Mouse (Mus musculus): ENCODE results near the gene Spout1.
"Not testable (repeated sequence)": the region's sequence is repeated elsewhere in the genome, so short reads cannot be mapped to it uniquely, and the experiment has no call there.

Spout1 gene

DNA sequence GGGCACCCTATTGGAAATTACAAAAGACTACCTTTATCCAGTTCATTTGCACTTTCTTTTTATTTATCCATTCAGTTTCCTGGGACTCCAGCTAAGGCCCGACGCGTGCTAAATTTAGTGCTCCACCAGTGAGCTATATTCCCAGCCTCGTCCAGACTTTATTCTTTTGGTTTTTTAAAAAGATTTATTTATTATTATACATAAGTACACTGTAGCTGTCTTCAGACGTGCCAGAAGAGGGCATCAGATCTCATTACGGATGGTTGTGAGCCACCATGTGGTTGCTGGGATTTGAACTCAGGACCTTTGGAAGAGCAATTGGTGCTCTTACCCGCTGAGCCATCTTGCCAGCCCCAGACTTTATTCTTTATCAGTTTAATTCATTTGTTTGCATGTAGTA lies 452 bp upstream of the Spout1 start:
- DNase-seq (ENCODE audit: low read depth, low spot score): not testable (repeated sequence)

DNA sequence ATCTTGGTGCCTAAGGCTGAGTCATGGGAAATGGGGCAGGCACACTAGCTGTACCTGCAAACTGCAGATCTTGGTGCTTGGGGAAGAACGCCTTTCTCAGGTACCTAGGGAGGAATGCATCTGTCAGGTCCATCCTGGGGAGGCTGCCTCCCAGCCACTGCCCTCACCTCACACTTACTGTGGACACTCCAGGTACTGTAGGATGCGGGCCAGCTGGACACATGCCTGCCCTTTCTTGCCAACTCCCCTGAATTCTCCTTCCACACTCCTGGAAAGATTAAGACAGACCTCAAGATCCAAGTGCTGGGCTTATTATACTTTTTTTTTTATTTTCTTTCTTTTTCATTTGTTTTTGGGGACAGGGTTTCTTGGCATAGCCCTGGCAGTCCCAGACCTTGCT lies 1.7 kb downstream of the Spout1 start:
- no peak for DNase-seq (ENCODE audit: low read depth, low spot score)

DNA sequence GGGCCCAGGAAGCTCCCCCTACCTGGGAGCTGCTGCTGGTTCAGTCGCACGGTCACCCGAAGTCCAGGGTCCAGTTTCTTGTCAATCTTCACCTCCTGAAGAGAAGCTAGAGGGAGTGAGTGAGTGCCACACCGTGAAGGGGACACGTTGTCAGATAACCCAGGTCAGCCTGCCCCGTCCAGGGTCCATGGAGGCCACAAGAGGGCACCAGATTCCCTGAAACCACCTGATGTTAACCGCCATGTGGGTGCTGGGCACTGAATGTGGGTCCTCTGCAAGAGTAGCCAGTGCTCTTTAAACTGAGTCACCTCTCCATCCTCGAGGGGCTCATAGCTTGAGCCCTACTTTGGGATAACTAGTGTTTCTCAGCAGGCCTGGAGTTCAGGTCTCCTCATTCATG lies 2.4 kb downstream of the Spout1 start:
- no peak for DNase-seq (ENCODE audit: low read depth, low spot score)

DNA sequence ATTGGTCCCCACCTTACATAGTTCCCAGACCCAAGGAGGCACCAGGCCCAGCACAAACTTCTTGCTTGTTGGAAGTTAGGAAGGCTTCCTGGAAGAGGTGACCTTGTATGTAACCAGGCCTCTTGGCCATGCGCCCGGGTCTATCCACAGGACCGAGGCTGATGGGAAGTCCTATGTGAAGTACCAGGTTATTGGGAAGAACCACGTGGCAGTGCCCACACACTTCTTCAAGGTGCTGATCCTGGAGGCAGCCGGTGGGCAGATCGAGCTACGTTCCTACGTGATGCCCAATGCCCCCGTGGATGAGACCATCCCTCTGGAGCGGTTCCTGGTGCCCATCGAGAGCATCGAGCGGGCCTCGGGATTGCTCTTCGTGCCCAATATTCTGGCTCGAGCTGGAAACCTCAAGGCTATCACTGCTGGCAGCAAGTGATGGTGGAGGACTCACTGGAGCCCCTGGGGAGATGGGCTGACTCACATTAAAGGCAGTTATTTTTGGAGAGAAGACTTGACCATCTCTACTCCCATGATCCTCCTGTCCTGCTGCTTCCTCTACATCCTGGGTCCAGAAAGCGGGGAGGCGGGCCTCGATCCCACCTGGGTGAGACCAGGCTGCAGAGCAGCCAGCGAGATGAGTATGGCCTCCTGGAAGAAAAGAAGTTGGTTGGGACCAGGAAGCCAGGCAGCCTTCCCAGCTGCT lies 4.6 kb downstream of the Spout1 start:
- no peak for DNase-seq (ENCODE audit: low read depth, low spot score)

DNA sequence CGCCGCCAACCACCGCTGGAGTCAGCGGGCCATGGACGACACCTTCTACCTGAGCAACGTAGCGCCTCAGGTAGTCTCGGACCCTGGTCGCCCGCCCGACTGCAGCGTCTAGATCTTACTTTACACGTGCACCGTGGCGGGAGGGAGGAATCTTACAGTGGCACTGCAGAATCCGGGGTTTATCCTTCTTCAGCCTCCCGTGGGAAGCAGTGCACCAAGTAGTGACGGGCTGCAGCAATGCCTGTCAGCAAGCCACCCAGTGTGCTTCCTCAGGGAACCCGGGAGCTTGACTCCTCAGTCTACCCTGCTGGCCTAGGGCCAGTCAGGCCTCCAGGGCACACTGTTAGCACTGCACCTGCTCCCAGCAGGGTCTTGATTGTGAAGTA lies 6.3 kb downstream of the Spout1 start:
- DNase-seq (ENCODE audit: low read depth, low spot score): no peak

DNA sequence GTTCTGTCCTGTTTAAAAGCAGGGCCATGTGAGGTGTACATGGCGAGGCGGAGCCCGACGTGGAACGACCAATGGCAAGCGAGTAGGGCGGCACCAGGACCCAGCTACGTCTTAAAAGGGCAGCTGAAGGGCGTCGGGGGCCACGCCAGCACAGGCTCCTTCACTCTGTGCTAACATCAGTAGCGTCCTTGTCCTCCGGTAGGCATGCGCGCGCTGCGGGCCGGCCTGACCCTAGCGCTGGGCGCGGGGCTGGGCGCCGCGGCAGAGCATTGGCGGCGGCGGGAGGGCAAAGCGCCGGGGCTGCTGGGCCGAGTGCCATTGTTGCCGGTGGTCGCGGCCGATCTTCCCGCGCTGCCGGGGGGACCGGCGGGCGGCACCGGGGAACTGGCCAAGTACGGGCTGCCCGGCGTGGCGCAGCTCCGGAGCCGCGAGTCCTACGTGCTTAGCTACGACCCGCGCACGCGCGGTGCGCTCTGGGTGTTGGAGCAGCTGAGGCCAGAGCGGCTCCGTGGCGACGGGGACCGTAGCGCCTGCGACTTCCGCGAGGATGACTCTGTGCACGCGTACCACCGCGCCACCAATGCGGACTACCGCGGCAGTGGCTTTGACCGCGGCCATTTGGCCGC lies 6.8 kb downstream of the Spout1 start, which contains the start of gene Endog:
Gene Endog (plus strand): TSS at position 123 of the 626 bp plus-strand sequence.
- peak; percentile 69 for DNase-seq (ENCODE audit: low read depth, low spot score)

DNA sequence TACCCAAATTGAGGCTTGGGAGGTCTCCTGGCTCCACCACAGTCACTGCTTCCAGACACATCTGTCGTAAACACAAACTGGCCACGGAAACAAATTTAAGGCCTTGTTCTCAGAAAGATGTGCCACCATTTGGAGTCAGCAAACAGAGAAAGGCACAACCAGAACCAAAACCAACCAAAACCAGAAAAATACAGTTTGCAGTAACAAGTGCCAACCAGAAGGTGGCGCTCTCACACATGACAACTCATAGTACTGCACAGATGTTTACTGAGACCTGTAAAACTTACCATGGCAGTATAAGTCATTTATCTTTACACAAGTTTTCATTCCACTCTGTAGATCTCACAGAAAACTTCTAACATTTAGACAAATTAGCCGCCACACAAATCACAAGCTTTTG lies 11.6 kb downstream of the Spout1 start:
- no peak for DNase-seq (ENCODE audit: low read depth, low spot score)

DNA sequence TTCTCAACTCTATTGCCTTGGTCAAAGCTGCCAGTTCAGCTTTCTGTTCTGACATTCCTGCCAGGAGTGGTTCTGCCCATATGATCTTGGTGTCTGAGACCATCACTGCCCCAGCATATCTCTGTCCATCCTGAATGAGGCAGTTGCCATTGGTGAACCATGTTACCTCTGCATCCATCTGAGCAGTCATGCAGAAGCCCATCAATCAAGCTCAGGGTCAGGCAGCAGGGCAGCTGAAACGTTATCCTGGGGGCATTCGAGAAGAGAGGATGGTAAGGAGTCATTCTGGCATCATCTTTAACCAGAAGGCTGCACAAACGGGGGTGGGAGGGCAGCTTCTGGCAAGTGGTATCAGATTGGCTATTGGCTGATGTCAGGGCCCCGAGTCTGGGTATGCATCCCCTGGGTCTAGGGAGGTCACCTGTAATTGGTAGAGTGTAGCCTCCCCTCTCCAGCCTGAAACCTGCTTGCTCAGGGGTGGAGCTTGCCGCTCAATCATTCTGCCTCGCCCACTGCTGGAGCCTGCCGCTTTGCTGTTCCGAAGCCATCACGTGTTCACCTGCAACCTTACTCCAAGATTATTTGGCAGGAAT lies 13.8 kb downstream of the Spout1 start:
- no peak for DNase-seq (ENCODE audit: low read depth, low spot score)

DNA sequence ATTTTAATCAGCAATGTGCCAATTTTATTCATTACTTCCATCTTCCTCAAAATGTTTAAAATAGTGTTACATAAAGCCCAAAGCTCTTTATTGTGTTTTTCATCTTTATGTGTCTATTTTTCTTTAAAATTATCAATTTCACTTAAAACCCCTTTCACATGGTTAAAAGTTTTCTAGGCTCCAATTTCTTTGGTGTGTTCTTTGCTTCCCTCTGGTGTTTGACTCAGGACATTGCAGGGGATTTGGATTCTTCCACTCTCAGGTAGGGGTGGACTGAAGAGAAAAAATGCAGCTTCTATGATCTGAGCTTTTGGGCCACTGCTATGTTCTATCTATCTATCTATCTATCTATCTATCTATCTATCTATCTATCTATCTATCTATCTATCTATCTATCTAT lies 16.4 kb downstream of the Spout1 start:
- peak; percentile 39 for DNase-seq (ENCODE audit: low read depth, low spot score)

DNA sequence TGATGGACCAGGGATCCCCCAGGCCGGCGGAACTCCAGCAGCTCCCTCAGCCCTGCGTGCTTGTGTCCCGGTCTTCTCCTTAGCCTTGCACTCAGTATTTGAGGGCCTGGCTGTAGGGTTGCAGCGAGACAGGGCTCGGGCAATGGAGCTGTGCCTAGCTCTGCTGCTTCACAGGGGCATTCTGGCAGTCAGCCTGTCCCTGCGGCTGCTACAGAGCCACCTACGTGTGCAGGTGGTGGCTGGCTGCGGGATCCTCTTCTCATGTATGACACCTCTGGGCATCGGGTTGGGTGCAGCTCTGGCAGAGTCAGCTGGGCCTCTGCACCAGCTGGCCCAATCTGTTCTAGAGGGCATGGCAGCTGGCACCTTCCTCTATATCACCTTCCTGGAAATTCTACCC lies 18.4 kb downstream of the Spout1 start:
- not testable (repeated sequence) for DNase-seq (ENCODE audit: low read depth, low spot score)

DNA sequence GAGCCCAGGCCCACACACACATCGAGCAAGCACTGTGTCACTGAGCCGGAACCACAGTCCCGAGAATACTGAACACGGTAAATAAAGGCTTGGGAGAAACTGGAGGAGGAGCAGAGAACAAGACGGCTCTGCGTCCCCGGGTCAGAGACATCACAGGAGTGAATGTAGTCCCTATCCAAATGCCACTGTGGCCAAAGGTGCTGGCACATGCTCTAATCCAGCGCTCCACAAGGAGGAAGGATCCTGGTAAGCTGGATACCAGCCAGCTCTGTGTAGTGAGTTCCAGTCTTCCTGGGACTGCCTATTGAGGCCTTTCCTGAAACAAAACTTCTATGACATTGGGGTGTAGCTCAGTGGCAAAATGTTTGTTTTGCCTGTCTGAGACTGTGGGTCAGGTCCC lies 25.6 kb downstream of the Spout1 start:
- DNase-seq (ENCODE audit: low read depth, low spot score): no peak

DNA sequence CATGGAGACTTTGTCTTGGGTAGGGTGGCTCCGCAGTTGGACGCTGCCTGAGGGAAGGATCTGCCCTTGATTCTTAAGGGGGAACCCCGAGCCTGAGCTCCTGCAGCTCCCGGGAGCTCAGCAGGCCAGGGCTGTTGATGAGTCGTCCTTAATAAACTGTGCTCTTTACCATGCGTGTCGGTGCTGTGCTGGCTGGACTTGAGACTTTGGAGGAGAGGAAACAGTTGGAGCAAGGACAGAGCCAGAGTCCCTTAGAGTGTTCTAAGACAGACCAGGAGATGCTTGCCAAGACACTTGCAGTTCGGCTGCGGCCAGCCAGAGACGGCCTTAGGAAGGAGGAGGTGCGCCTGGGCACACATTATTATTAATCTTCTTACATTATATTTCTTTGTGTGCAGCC lies 26.4 kb downstream of the Spout1 start:
- DNase-seq (ENCODE audit: low read depth, low spot score): no peak

DNA sequence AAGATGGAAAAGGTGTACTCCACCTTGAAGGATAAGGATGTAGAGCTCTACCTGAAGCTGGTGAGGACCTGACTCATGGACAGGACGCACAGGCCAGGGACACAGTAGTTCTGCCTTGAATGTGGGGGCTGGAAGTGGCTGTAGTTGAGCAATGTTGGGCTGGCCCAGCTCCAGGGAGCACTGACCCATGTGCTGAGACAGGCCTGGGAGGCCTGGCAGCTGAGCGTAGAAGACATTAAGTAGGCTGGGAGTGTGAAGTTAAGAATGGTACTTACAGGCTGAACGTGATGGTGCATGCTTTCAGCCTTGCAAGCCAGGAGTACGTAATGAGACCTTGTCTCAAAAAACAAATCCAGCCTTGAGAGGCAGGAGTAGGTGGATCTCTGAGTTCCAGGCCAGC lies 30.8 kb downstream of the Spout1 start:
- DNase-seq (ENCODE audit: low read depth, low spot score): no peak

DNA sequence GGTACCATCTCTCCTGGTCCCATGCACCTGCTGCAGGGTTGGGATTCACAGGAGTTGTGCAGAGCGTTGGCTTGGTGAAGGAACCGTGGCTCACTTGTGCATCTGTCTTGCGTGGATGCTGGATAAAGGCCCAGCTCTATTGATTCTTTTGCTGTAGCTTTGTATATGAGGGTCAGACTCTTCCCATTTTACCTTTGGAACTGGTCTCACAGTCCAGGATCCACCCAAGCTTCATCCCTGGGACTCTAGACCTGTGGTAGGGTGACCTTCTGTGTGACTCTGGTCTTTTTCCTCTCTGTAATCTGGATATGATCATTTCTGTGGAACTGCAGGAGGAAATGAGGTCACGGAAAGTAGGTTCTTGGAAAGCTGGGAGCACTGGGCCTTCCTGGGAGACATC lies 33.8 kb downstream of the Spout1 start:
- DNase-seq (ENCODE audit: low read depth, low spot score): no peak

DNA sequence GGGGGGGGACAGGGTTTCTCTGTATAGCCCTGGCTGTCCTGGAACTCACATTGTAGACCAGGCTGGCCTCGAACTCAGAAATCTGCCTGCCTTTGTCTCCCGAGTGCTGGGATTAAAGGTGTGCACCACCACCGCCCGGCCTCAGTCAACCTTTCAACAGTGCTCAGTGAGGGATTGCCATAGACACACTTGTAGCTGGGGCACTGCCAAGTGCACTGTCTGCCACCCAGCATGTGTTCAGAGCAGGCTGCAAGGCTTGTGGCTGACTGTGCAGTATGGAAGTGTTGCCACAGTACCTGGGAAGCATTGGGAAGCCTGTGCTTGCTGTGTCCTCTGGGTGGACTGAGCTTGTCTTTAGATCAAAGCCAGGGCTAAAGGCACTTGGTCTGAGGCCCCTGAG lies 38.2 kb downstream of the Spout1 start:
- DNase-seq (ENCODE audit: low read depth, low spot score): not testable (repeated sequence)

DNA sequence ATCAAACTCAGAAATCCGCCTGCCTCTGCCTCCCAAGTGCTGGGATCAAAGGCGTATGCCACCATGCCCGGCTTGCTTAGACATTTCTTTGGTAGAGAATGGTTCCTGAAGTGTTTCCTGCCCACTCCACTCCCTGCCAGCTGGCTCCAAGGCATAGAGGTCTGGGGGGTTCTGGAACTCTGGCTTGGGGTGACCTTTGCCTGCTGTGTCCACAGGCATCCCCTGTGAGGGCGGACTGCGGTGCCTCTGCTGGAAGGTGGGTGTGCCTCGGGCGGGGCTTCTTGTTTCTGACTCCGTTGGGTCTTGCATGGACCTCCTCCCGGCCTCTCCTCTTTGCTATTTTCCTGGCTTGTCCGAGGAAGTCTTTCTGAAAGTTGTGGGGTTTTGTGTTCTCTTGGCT lies 41.8 kb downstream of the Spout1 start:
- DNase-seq (ENCODE audit: low read depth, low spot score): no peak

DNA sequence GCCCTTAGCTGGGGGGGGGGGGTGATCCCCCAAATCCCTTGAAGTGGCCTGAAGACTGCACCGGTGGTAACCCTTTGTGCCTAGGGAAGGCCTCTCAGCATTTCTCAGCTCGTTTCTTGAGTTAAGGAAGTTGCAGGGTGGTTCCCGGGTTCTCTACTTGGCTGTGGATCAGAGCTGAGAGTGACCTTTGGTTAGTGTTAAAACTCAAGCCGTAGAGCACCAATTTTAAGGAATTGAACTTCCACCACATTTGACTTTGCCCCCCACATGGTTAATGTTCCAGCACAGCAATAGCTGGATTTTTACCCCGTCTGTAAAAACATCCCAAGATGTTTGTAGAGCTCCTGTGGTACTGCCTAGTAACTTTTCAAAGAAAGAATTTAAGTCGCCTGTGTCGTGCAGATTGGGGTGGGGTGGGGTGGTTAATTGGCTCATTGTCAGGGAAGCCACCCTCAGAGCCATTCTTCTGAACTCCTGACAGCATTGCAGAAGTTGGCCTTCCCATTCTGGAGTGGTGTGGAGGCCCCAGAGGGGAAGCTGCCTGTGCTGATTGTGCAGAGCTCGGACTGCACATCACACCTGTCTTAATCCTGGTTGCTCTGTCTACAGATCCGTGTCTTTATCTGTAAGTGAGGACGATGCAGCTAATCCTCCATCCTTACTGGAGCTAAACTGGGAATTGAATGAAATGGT lies 43.2 kb downstream of the Spout1 start:
- DNase-seq (ENCODE audit: low read depth, low spot score): no peak

DNA sequence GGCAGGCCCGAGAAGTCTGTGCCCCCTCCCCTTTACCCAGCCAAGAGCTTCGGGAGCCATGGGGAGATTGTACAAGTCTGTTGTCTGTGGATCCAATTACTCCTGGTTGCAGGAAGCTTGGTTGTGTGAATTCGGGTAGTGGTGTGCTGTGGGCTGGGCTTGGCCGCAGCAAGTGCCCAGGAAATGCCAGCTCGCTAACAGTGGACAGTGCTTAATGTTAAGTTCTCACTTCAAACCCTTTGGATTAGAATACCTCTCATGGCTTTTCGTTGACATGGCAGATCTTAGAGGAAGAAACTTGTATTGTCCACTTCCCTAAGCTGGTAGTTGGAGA lies 43.9 kb downstream of the Spout1 start:
- no peak for DNase-seq (ENCODE audit: low read depth, low spot score)

DNA sequence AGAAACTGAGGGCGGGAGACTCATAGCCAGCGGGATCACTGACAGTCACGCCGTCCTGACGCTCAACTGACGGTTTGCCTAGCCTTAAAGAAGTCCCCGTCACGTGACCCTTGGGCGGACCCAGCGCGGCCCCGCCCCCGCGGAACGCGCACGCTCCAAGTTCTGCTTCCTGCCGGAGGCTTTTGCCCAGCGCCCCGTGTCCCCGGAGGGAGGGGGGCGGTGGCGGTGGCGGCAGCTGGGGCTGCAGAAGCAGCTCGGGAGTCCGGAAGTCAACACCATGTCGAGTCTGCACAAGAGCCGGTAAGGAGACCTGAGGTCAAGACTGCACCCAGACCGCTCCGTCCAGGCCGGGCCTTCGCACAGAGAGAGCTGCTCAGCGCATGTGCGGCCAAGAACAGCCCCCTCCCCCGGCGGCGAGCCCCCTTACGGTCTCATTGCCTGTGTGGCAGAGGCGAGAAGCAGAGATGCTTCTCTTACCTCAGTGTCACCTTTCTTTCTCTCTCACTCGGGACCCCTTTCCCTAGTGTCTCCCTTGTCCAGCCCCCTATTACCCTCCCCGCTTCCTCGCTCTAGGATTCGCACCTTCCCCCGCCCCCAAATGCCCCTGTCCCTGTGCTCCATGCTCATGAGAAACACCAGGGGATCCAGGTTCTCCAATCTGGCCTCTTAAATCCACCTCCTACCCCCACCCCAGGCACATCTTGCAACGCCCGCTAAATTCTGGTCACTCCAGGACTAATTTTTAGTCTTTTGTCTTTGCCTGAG lies 44.5 kb downstream of the Spout1 start, which contains the start of gene Tbc1d13:
Gene Tbc1d13 (plus strand): TSS at position 134 of the 765 bp plus-strand sequence.
- peak; percentile 88 for DNase-seq (ENCODE audit: low read depth, low spot score)

DNA sequence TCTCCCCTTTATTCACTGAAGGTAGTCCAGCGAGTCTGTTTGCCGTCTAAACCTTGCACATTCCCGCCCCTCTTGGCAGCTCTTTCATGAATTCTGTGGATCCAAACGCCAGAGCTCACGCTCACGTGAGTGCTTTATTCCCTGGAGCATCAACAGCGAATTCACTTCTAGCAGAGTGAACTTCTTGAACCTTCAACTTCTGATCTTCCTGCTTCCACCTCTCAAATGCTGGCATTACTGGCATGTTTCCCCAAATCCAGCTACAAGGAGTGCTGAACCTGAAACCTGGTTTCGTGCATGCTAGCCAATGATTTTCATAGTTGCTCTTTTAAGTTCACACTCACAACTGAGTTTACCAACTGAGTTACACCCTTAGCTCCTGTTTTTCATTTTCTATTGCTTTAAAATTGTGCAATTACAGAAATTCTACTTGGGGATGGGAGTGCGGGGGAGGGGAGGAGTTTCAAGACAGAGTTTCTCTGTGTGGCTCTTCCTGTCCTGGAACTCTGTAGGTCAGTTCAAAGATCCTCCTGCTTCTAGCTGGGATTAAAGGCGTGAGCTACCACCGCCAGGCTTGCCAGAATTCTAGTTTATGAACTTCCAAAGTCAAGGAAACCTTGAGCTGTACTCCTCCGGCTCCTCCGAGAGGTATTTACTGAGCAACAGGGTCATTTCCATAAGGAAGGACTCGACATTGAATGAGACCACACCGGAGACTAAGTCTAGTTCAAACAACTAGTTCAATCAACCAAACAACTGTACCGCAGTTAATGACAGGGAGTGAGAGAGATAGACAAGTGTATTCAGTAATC lies 45.3 kb downstream of the Spout1 start:
- DNase-seq (ENCODE audit: low read depth, low spot score): no peak

DNA sequence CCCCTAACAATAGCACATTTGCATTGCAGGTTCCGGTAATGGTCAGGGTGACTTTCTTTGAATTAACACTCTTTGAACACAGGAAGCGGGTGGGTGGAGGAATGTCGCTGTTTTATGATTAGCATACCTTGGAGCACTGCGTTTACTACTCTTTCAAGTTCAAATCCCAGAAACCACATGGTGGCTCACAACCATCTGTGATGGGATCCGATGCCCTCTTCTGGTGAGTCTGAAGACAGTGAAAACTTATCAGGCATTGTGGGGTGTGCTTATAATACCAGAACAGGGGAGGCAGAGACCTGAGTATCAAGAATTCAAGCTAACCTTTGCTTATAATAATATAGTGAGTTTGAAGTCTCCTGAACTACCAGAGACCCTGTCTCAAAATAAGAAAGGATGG lies 47.0 kb downstream of the Spout1 start:
- DNase-seq (ENCODE audit: low read depth, low spot score): not testable (repeated sequence)

Data from retina, adult 2 months (tissue).